Mouse (Mus musculus): ENCODE results near the gene C2cd2.

DNA sequence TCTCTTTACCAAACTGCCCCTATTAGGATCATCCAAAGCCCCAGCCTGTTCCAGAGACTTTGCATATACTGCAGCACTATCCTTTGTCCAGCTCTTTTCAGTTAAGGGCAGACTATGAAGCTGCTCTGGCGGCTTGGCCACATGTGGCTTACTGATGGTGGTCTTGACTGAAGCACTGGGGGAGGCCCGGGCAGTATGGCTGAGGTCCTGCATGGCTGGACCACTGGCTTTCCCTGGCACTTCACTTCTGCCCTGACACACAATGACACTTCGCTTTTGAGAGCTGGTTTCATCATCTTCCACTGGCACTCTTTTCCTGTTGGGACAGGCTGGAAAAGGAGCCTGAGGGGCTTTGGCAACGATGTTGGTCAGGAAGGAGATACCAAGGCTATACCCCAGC is 10.0 kb downstream of the C2cd2 start:
- TF ChIP-seq TAL1 (conservative IDR thresholded peaks at IDR 0.05; ENCODE audit: low read depth, low read length) (no peak), CTCF (IDR thresholded peaks at IDR 0.05; ENCODE audit: low read depth, low read length) (no peak), POLR2AphosphoS5 (IDR thresholded peaks at IDR 0.05; ENCODE audit: insufficient replicate concordance, low read depth, low read length) (no peak), GATA2 (IDR thresholded peaks at IDR 0.05; ENCODE audit: borderline replicate concordance, low read depth, low read length) (no peak)
